Mouse (Mus musculus) hematopoietic stem cell, adult 5-6 weeks (primary cell): ENCODE measurements around the gene Isg20. TPM values are rescaled to one million over a fixed set of nuclear protein-coding genes. Genes with fewer than 3 reads are reported as not detected.

Experiments
- ATAC-seq, 2 experiments: fragments of 125-278 bp in 1 of 2; replicated peaks in 1 of 2; 2 replicates each; pipeline ENCODE4 v1.8.0; 2016 to 2017; ENCODE audit warnings: inconsistent platforms in 2 of 2, mild to moderate bottlenecking in 2 of 2, moderate number of reproducible peaks in 2 of 2, low read depth in 1 of 2, moderate TSS enrichment in 1 of 2; ENCODE audit not compliant: low FRiP score in 2 of 2, poor library complexity in 2 of 2, severe bottlenecking in 2 of 2, insufficient read depth in 1 of 2, low TSS enrichment in 1 of 2
- total RNA-seq: library from RNA; stranded (forward); fragments of 172-1452, 232-1000 nt; gene quantifications from 2 replicates; pipeline ENCODE4 v1.2.3, GENCODE M21; 2017

The Isg20 gene
- 10.6 and 28.4 TPM in 2 replicates for total RNA-seq

GRCm38 (mm10) chr7:78912974-78913474 is at the start of gene Isg20:
TSS of gene Isg20 (plus strand) at chr7:78913424.
- ATAC-seq, result no peak

GRCm38 (mm10) chr7:78863796-78864445 is 49.3 kb upstream of the Isg20 start:
- peak in 1 of 2 experiments; percentile 27; a peak in 3 of 4 replicates for ATAC-seq

- peak; percentile 54 to 74 for ATAC-seq
Observed at GRCm38 (mm10) chr7:78864446-78864802, 48.8 kb upstream of the Isg20 start.

- ATAC-seq, result no peak
Observed at GRCm38 (mm10) chr7:78865212-78865949, 47.8 kb upstream of the Isg20 start.

- ATAC-seq, result no peak
Observed at GRCm38 (mm10) chr7:78868731-78869130, 44.5 kb upstream of the Isg20 start.

- ATAC-seq, result peak; percentile 60 to 72; a peak in 3 of 4 replicates
Observed at GRCm38 (mm10) chr7:78872366-78872765, 40.9 kb upstream of the Isg20 start.

- no peak for ATAC-seq
Observed at GRCm38 (mm10) chr7:78872831-78873230, 40.4 kb upstream of the Isg20 start.

- ATAC-seq, result no peak
Observed at GRCm38 (mm10) chr7:78881607-78882468, 31.4 kb upstream of the Isg20 start.

- ATAC-seq, result peak in 1 of 2 experiments; percentile 32; a peak in 1 of 4 replicates
Observed at GRCm38 (mm10) chr7:78882469-78882837, 30.8 kb upstream of the Isg20 start.

- ATAC-seq, result peak in 1 of 2 experiments; percentile 19; a peak in 1 of 4 replicates
Observed at GRCm38 (mm10) chr7:78883016-78883725, 30.1 kb upstream of the Isg20 start.

GRCm38 (mm10) chr7:78883726-78884060 is 29.5 kb upstream of the Isg20 start:
- ATAC-seq, result no peak

GRCm38 (mm10) chr7:78884139-78884538 is 29.1 kb upstream of the Isg20 start:
- ATAC-seq, result 0 out of 4 replicates have a peak, but pooled peaks of 1 of the 2 experiments have one; percentile 27

GRCm38 (mm10) chr7:78885404-78885803 is 27.8 kb upstream of the Isg20 start:
- ATAC-seq, result no peak

- ATAC-seq, result no peak
Observed at GRCm38 (mm10) chr7:78886496-78886895, 26.7 kb upstream of the Isg20 start.

GRCm38 (mm10) chr7:78887431-78887842 is 25.8 kb upstream of the Isg20 start:
- no peak for ATAC-seq

GRCm38 (mm10) chr7:78890641-78891040 is 22.6 kb upstream of the Isg20 start:
- peak; percentile 47 to 67 for ATAC-seq

GRCm38 (mm10) chr7:78893917-78894316 is 19.3 kb upstream of the Isg20 start:
- ATAC-seq, result no peak
